Mouse (Mus musculus) urinary bladder, postnatal 10 days (tissue): ENCODE results near the gene Cyth4.

Source experiments
- DNase-seq: peaks from one replicate; pipeline ENCODE4 v3.0.0; 2022; ENCODE audit warnings: low spot score

Cyth4 gene

DNA sequence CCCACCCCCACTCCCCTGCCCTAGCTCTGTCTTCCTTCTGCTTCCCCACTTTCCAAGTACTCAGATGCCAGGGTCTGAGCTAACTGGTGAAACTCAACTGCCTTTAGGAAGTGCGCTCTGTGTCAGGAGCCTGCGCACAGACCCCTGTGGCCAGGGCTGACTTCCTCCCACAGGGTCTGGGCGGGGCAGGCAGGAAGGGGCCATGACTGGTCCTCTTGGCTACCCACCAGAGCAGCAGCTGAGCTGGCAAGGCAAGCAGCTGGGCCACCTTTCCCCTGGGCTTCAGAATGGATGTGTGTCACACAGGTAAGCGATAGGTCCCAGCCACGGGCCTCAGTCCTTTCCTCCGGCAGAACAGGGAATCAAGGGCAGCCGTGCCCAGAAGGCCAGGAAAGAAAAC is at the start of gene Cyth4:
TSS of gene Cyth4 (plus strand) at position 134 of the 400 bp plus-strand sequence.
- no peak for DNase-seq

DNA sequence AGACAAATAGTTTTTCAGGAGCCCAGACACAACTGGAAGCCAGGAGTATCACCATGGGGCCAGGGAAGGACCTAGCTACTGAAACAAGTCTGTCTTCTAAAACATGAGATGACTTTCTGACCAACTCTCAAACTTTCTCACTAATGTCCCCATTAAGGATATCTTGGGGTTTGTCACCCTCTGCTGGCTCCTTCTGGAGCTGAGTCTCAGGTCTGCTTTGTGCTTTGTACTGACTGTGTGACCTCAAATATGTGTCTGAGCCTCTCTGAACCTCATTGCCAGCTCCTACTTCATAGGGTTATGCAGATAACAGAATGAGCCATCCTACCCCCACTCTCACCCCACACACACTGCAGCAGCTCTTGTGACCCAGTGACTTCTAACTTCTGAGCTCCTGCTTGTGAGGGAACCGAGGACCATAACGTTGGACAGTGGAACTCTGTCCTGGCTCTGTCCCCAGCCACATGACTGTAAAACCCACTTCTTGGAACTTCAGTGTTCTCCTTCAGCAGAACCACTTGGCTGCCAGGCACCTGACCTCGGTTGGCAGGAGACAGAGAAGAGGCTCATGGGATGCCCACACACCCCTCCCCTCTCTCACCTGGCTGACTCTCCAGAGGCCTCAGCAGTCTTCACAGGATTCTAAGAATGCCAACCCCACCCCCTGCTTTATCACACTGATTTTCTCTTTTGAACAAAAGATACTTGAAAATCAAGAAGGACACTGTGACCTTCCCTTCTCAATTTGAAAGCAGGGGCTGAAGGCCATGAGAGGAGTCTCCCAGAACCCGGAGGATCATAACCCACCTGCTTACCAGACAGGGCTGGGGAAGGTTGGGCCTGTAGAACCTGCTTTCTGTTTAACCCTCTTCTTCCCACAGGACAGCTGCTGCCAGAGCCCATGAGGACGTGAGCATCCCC is 49.2 kb upstream of the Cyth4 start:
- DNase-seq: no peak

DNA sequence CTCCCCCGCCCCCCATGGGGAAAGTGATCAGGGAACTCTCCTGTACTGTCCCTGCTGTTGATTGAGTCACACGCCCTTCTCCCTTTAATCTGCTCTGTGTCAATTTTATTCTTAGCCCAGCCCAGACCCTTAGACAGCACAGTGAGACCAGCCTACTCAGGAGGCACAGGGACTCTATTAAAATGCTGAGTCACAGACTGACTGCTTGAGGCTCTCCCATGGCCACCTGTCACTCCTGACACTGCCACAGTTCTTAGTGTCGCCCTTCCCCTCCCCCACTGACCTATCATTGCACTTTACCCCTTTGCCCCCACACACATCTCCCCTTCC is 48.5 kb upstream of the Cyth4 start:
- DNase-seq: no peak

DNA sequence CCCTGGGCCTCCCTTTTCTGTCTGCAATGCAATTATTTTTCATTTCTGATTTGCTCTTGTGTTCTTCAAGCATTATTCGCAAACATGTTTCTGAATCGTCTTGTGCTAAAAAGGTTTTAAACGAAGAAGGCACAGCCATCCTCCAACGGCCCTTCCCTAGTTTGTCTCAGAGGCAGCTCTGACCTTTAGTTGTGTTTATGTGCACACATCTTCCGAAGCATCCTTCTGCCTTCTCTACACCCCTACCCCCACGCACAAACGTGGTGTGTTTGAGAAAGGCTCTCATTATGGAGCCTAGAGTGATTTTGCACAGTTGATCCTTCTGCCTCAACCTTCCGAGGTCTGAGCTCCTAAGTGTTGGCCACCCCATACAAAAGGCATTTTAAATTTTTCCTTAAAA is 48.1 kb upstream of the Cyth4 start:
- DNase-seq: no peak

DNA sequence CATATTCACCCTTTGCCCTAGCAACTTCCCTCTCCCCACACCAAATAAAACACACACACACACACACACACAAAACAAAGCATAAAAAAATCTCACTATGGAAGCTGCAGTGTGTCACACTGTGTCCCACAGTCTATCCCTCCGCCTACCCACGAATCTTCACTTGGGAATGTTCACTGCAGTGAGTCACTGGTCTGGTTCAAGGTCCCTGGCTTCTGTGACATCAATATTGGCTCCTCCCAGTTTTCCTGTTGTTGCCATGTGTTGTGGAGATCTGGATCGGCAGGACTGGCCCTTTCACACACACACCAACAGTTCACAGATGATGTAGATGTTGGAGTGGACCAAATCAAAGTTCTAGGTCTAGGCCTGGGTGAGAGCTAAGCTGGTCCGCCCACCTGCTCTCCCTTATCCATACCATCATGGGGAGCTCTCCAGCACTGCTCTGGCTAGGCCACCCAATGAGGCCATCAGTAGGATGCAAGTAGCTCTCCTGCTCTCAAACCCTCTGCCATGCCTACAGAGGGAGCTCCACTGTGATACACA is 47.6 kb upstream of the Cyth4 start:
- no peak for DNase-seq

DNA sequence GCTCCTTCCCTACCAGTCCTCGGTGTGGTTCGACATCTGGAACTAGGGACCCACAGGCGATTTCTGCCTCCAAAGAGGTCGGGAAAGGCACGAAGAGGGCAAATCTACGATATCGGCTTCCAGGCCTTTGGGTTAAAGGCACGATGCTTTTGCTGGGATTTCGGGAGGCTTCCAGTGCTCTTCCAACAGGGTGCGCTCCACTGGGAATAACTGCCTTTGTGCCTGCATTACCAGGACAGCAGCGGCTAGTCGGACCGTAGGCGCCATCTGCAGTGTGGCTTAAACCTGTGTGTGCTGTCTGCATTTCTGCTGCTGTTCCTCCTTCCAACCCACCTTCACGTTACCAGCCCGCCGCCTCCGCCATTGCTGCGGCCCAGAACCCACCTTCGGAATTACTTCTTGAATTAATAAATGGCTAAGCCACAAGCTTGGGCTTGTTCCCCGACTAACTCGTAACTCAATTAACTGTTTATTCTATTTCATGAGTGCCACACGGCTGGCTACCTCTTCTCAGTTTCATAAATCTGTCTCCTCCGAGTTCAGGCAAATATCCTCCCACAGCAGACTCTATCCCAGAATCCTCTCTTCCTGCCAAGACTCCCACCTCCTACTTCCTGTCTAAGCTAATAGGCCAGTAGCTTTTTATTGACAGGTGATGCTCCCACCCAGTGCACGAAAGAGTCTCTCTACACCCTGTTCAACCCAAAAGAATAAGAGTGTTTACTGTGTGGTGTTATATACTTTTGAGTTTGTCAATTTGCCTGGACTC is 42.1 kb upstream of the Cyth4 start:
- DNase-seq: no peak

DNA sequence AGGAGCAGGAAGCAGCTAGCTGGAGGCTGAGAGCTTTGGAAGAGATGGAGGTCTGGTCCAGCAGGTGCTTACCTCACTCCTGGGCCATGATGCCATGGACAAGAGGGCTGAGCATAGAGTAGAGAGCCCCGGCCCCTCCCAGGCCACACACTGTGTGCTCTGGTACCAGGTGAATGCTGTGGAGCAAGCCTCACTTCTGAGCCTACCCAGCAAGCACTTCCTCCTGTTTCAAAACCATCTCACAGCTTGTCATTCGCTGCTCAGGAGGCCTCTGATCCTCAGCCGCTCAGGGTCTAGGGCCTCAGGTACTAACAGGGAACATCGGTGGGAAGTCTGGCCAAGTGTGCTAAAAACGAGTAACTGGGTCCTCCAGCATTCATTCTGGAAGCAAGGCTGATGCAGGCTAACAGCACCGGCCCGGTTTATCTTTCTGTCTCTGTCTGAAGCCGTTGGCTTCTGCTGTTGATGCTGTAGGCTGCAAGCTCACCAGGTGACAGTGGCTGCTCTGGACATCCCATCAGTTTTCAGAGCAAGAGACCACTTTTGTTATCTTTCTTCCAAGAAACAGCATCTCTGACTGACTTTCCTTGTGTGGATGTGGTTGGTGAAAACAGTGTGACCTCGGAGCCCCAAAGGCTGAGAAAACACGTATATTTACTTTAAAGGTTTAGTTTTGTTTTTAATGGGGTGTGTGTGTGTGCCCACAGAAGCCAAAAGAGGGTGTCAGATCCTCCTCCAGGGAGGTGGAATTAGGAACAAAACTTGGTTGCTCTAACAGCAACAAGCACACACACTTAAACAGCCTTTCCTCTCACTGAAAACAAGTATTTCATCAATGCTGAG is 38.9 kb upstream of the Cyth4 start:
- DNase-seq: no peak

DNA sequence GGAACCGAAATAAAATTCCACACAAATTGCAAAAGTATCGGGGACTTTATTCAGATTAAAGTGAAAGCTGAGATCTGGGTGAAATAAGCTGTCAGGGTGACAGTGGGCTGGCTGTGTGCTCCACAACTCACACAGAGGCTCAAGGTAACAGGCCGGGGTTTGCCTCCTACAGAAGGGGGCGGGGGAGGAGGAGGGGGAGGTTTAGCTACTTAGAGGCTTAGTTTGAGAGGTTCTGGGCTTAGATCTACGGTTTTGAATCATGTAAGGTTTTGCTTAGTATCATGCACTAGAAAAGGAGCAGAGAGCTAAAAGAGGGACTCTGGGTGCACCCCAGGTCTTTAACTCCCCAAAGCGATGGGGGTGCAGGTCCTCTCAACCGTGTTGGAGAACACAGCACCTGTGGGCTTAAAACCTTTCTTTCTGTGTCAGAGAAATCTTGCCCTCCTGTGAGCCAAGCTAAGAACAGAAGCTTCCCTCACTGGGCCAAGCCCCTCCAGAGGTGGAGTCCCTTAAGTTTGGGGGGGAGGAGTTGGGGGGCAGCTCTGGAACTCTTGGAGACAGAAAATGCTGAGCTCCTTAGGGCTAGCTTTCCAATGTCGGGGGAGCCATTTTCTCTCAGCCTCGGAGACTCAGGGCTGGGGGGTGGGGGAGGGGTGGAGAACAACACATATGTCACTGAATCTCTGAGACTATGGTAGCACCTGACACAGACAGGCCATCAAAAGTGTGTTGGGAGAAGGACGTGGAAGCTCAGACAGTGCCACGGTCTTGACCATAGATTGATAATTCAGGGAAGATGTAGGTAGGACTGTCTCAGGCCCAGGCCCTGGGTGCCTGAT is 37.5 kb upstream of the Cyth4 start:
- no peak for DNase-seq

DNA sequence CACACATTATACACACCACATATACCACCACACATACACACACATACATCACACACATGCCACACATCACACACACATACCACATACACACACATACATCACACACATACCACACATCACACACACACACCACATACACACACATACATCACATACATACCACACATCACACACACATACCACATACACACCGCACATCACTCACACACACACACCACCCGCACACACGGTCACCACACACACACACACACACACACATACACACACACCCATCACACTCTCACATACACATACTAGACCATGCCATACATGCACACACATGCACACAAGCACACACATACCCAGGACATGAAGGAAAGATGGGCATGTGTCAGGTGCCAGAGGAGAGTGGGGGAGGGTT is 33.5 kb upstream of the Cyth4 start:
- no peak for DNase-seq

DNA sequence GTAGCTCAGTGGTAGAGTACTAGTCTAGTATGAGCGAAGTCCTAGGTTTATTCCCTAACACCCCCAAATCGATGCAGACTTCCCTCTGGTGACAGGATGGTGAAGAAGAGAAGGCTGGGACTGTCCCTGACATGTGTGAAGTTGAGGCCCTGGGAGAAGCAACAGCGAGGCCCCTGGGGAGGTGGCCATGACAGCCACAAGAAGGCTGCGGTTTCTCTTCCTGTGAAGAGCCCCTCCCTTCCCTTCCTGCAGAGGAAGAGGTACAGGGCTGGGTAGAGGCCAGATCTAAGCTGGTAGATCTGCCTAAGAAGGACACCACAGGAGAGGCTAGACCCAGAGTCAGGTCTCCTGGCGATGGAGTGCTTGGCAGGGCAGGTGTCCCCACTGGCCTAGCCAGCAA is 32.9 kb upstream of the Cyth4 start:
- DNase-seq: no peak

DNA sequence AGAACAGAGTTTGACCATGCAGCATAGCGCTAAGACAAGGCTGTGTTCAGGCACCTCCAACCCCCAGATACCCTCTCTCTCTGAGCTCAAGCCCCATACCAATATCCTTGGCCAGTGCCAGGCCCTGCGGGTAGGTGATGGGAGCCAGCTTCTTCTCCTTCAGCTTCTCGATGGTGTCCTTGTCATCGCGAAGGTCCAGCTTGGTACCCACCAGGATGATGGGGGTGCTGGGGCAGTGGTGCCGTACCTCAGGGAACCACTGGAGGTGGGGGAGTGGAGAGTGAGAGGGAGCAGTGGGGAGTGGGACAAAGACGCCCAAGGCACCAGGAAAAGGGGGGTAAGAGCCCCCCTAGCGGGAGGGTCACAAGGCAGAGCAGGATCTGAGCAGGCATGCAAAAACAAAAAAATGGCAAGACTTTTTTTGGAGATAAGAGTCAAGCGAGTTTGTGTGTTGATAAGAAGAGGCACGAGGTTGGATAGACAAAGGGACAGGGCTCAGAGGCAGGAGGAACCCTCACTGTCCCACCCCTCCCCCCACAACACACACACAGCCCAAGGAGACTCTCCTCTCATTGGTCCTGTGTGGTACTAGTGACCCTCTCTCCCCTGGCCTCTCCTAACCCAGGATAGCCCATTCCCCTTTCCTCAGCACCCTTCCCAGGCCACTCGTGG is 31.9 kb upstream of the Cyth4 start:
- no peak for DNase-seq

DNA sequence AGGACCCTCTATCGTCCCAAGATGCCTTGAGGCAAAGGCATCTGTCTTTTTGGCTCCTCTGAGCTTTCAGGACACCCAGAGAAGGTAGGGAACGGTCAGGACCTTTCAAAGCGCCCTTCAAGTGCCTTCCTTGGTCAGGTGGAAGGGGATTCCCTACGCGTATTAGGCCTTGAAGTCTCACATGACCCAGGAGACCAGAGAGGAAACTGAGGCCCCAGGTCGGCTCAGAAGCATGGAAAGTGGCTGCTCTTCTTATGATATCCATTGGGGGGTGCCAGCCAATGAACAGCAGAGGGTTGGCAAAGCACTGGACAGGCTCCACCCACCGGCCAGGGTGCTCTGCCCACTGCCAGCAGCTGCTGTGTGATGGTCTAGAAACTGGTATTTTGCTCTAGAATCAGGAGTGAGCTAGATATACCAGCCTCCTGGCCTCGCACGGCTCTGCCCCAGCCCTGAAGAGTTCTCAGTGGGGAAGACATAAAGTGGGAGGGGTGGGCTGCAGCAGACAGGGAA is 29.2 kb upstream of the Cyth4 start:
- no peak for DNase-seq

DNA sequence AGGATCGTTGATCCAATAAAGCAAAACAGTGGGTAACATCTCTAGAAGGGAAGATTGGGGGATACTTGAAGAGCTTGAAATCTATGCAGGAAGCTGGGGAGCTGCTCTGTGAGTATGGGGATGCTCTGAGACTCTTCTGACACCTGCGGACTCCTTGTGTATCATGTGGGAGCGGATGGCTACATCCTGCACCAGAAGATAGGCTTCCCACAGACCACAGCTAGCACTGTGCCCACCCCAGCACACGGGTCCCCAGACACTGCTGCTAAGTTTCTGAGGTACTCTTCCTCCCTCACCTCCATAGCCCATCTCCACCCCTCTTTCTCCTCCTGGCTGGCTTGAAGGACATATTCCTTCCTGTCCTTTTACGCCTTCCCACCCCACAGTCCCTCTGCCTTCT is 26.7 kb upstream of the Cyth4 start:
- no peak for DNase-seq

DNA sequence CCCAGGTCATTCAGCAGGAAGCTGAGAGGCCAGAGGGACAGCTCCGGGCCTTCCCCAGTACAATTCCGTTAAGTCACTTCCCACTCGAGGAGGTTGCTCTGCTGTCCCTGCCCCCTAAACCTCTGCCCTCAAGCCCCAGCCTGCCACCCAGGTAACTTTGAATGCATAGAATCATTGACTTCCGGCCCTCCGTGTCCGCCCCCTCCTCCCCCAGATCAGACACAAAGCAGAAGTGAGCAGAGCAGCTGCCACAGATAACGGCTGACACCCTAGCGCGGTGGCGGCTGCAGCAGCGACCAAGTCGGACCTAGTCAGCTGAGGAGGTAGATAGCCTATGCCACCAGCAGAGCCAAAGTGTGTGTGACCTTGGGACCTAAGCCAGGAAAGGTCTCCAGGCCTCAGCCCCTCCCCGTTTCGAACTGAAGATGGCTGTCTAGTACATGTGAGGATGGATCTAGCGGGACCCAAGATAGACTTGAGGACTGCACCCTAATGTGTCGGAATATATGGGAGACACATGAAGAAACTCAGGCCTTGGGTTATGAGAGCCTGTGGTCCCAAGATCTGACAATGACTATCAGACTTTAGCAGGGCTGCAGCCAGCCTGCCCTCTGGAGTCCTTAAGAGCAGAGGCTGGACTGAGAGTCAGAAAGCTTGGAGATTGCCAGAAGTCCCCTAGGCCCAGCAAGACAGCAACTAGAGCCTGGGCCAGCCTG is 25.1 kb upstream of the Cyth4 start:
- DNase-seq: no peak

DNA sequence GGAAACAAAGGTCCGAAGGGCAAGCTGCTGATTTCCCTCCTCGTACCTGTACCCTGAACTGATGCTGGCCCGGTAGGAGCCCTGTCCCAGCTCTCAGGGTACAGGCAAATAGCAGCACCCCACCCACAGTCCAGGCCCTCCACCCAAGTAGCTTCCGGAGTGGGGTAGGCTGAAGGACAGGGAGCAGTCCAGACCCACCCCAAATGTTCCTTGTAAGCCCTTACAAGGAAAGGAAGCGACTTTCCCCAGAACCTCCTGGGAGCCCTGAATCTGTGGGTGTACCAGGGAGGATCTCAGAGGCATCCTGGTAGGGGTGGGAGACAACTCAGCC is 24.6 kb upstream of the Cyth4 start:
- no peak for DNase-seq

DNA sequence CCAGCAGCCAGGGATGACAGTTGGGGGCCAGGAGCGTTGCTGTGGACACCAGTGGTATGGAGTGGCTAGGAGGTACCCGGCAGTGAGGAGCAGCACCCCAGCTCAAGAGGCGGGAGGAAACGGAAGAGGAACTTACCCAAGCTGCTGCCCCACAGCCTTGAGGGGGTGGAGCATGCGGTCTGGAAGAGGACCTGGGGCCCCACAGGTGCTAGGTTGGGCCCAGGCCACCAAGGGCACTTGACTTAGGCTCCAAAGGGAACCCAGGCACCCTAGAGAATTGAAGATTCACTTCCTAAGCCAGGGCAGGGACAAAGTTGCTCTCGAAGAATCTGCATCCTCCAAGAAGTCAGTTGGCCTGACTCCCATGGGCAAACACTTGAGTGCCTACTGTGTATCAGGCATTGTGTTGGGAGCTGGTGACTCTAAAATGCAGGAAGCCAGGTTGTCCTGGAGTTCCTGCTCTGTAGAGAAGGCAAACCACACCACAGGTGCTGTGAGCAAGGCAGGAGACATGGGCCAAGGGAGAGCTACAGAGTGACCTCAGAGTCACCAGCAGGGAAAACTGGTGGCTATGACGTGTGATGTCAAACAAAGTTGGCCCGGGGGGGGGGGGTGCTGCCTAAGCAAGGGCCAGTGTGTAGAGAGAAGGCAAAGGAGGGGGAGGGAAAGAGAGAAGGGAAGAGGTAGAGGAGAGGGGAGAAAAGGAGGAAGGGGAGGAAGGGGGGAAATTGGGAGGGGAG is 24.0 kb upstream of the Cyth4 start, which contains the start of gene Rac2:
TSS of gene Rac2 (minus strand) at position 126 of the 740 bp plus-strand sequence.
- no peak for DNase-seq

DNA sequence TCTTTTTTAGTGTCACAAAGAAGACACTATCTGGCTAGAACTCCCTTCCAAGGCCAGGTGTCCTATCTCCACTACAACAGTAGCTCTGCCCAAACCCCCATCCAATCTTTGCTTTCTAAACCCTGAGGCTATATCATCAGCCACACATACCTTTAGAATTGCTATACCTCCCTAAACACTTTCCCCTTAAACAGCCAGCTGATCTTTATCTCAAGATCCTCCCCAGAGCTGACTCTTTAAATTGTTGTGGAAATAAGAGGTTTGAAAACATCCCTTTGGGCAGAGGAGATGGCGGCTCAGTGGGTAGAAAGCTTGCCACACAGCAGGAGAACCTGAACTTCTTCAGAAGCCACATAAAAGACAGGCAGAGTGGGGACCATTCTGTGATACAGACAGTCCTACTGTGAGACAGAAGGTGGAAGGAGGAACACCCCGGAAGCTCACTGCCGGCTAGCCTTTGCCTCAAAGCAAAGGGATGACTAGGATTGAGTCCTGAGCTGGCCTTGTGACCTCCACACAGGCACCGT is 20.5 kb upstream of the Cyth4 start:
- DNase-seq: no peak

DNA sequence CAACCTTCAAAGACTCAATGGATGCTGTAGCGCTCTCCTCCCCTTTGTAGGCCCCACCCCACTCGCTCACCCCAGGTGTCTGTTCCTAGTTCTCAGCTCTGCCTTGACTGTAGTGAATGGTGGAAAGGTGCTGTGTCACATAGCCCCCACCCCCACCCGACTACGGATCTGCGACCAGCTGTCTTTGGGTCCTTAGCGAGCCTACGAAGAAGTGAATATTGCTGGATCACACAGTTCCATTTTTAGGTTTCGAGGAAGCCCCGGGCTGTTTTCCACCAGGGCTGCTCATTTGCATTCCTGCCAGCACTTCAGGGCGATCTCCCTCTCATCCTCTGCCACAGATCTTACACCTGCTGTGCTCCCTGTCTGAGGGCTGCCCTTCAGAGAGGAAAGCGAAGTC is 13.5 kb upstream of the Cyth4 start:
- no peak for DNase-seq

DNA sequence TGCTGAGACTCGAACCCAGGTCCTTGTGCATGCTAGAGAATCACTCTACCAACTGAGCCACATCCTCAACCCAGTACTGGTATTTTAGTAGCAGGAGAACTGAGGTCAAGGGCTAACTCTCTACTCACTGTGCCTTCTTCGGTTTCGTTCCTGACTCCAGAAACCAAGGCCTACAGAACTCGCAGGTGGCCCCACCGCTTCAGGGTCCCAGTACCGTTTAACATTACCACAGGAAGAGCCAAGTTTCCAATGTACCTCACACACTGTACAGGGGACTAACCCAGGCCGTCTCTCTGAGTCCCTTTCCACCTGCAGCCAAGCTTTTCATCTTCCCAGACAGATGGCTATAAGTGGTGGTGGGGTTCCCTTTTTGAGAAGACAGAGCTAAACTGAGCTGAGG is 11.4 kb upstream of the Cyth4 start:
- DNase-seq: no peak
